Mouse (Mus musculus) liver, adult 2 months (tissue): ENCODE measurements around the gene Fas.

ENCODE experiments used
- CTCF ChIP-seq: fragments of 200-500 bp; IDR thresholded peaks from 2 replicates; pipeline ENCODE4 v1.5.1; 2011; ENCODE audit warnings: low read depth, low read length, control low read depth
- POLR2A ChIP-seq: fragments of 200-500 bp; IDR thresholded peaks from 2 replicates; pipeline ENCODE4 v1.6.1; 2011; ENCODE audit warnings: low read length, control low read depth; ENCODE audit not compliant: insufficient read depth; ENCODE audit errors: extremely low read depth

DNA sequence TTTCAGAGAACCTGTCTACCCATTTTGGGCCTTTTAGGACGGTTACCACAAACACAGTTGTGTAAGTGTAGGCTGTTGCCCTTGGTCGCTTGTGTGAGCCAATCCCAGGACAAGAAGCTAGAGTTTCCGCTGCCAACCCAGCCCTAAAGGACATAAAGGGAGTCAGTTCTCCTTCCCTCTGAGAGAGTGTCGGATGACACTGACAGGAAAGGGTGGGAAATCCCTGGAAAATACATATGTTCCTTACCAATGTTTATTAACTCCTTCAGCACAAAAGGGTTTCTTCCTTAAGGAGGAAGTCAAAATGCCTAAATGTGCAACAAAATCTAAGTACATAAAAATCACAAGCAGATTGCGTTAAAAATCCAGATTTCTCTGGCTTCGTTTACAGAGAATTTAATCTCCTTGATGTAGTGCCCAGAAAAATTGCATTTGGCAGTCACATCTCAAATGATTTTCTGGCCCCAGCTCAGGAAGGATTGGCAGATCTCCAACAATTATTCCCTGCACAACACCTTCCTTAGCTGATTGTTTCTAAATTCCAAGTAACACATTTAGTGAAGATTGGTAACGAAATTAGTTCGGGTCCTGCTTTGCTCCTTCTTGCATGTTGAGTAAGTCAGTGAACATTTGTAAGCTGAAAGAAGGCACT is 55.3 kb downstream of the Fas start:
- TF ChIP-seq POLR2A (no peak), CTCF (no peak)
